ENCODE assay signal across 8 mouse cellular contexts in genomic region chr8:13158718-13159376, GRCm38 (mm10). TPM values are rescaled to one million over a fixed set of nuclear protein-coding genes. Genes with fewer than 3 reads are reported as not detected.
DNase-seq lines count a peak whose midpoint lies in the region; ATAC-seq and TF ChIP-seq lines count a peak whose summit lies in the region.

Lamp1 (plus strand) TSS chr8:13159161.

- WGBS in forebrain, embryonic 12.5 days, result 1% methylated on average over 32 of the region's 50 CpGs
- WGBS in heart, postnatal 0 days, result 3% methylated on average over 25 of the region's 50 CpGs
- WGBS in liver, embryonic 16.5 days (ENCODE audit: insufficient replicate concordance), result 1% methylated on average over 41 of the region's 50 CpGs
- under 1% methylated on average over 50 of the region's 50 CpGs for WGBS in neural tube, embryonic 13.5 days

- no peak for TF ChIP-seq CTCF in E14TG2a.4 (conservative IDR thresholded peaks at IDR 0.05; ENCODE audit: low read length)
- TF ChIP-seq CTCF in heart, postnatal 0 days (IDR thresholded peaks at IDR 0.05; ENCODE audit: low read depth), result no peak
- TF ChIP-seq CTCF in testis, adult 2 months (IDR thresholded peaks at IDR 0.05; ENCODE audit: control insufficient read depth, insufficient read depth, insufficient replicate concordance, low read depth, low read length), result no peak

- ATAC-seq in forebrain, embryonic 12.5 days (ENCODE audit: low FRiP score), result peak; percentile 99
- peak; percentile 96 for ATAC-seq in heart, postnatal 0 days (ENCODE audit: insufficient read depth, low read depth)
- ATAC-seq in liver, embryonic 16.5 days (ENCODE audit: low read depth), result peak; percentile 86
- peak; percentile 96 for ATAC-seq in neural tube, embryonic 13.5 days (ENCODE audit: low read depth)

- TF ChIP-seq EP300 in heart, postnatal 0 days (IDR thresholded peaks at IDR 0.05; ENCODE audit: low read depth), result peak; percentile 99

- no peaks in the 10 kb centered on the region for H3K9me3 ChIP-seq in E14TG2a.4 (ENCODE audit: low read length)
- no peaks in the 10 kb centered on the region for H3K9me3 ChIP-seq in forebrain, embryonic 12.5 days
- H3K9me3 ChIP-seq in heart, postnatal 0 days (replicated peaks; ENCODE audit: control insufficient read depth, low read length), result no peaks in the 10 kb centered on the region
- H3K9me3 ChIP-seq in liver, embryonic 16.5 days (replicated peaks; ENCODE audit: control insufficient read depth, low read length), result no peaks in the 10 kb centered on the region
- no peaks in the 10 kb centered on the region for H3K9me3 ChIP-seq in neural tube, embryonic 13.5 days

- peak within 1 kb of the TSS; percentile 98 for H3K4me3 ChIP-seq in E14TG2a.4 (replicated peaks; ENCODE audit: low read length)
- peak within 1 kb of the TSS; percentile 93 for H3K4me3 ChIP-seq in forebrain, embryonic 12.5 days (replicated peaks)
- peak within 1 kb of the TSS; percentile 99 for H3K4me3 ChIP-seq in heart, postnatal 0 days (ENCODE audit: low read depth, low read length)
- H3K4me3 ChIP-seq in liver, embryonic 16.5 days (ENCODE audit: low read depth, low read length), result peak within 1 kb of the TSS; percentile 92
- peak within 1 kb of the TSS; percentile 100 for H3K4me3 ChIP-seq in neural tube, embryonic 13.5 days
- H3K4me3 ChIP-seq in testis, adult 2 months (ENCODE audit: control insufficient read depth, low read depth, low read length), result peak within 1 kb of the TSS; percentile 99

- H3K27ac ChIP-seq in forebrain, embryonic 12.5 days, result peak within 1 kb of the TSS; percentile 65
- peak within 1 kb of the TSS; percentile 90 for H3K27ac ChIP-seq in heart, postnatal 0 days (ENCODE audit: low read depth)
- peak within 1 kb of the TSS; percentile 88 for H3K27ac ChIP-seq in liver, embryonic 16.5 days (ENCODE audit: low read length)
- peak within 1 kb of the TSS; percentile 76 for H3K27ac ChIP-seq in neural tube, embryonic 13.5 days (replicated peaks)
- peak within 1 kb of the TSS; percentile 93 for H3K27ac ChIP-seq in testis, adult 2 months (ENCODE audit: control insufficient read depth, insufficient read depth, low read depth, low read length)

- peak within 1 kb of the TSS; percentile 96 for H3K9ac ChIP-seq in forebrain, embryonic 12.5 days
- peak within 1 kb of the TSS; percentile 100 for H3K9ac ChIP-seq in heart, postnatal 0 days (replicated peaks; ENCODE audit: low read depth, low read length)
- H3K9ac ChIP-seq in liver, embryonic 16.5 days (ENCODE audit: low read depth, low read length), result peak within 1 kb of the TSS; percentile 97
- H3K9ac ChIP-seq in neural tube, embryonic 13.5 days, result peak within 1 kb of the TSS; percentile 99

- H3K36me3 ChIP-seq in E14TG2a.4 (ENCODE audit: insufficient read depth, low read length), result peaks cover 29% of the 10 kb centered on the region
- no peaks in the 10 kb centered on the region for H3K36me3 ChIP-seq in forebrain, embryonic 12.5 days (replicated peaks)
- peaks cover 6% of the 10 kb centered on the region for H3K36me3 ChIP-seq in heart, postnatal 0 days (replicated peaks; ENCODE audit: control insufficient read depth, insufficient read depth, low read length)
- H3K36me3 ChIP-seq in liver, embryonic 16.5 days (ENCODE audit: control insufficient read depth, insufficient read depth), result no peaks in the 10 kb centered on the region
- H3K36me3 ChIP-seq in neural tube, embryonic 13.5 days, result peaks cover 4% of the 10 kb centered on the region; the same call in 1 of the 2 replicates
- no peaks in the 10 kb centered on the region for H3K36me3 ChIP-seq in testis, adult 2 months (ENCODE audit: control insufficient read depth, insufficient read depth, low read length)

- DNase-seq in c-Kit-positive CD71-positive TER-119-positive erythroid progenitor cells, embryonic 14.5 days (ENCODE audit: low spot score), result peak; percentile 95
- peak; percentile 96 for DNase-seq in heart, postnatal 0 days (ENCODE audit: low spot score)
- peak; percentile 100 for DNase-seq in kidney, postnatal 4 days

- H3K27me3 ChIP-seq in E14TG2a.4 (ENCODE audit: insufficient read depth, low read length), result no peaks in the 10 kb centered on the region
- no peaks in the 10 kb centered on the region for H3K27me3 ChIP-seq in forebrain, embryonic 12.5 days
- H3K27me3 ChIP-seq in heart, postnatal 0 days (ENCODE audit: control insufficient read depth, insufficient read depth, low read length), result no peaks in the 10 kb centered on the region
- no peaks in the 10 kb centered on the region for H3K27me3 ChIP-seq in liver, embryonic 16.5 days (ENCODE audit: control insufficient read depth, insufficient read depth, low read depth, low read length)
- no peaks in the 10 kb centered on the region for H3K27me3 ChIP-seq in neural tube, embryonic 13.5 days
- no peaks in the 10 kb centered on the region for H3K27me3 ChIP-seq in testis, adult 2 months (ENCODE audit: control insufficient read depth, insufficient read depth, low read length)

- peaks cover 46% of the 10 kb centered on the region for H3K4me1 ChIP-seq in E14TG2a.4 (replicated peaks; ENCODE audit: low read depth, low read length)
- peaks cover 12% of the 10 kb centered on the region for H3K4me1 ChIP-seq in forebrain, embryonic 12.5 days
- H3K4me1 ChIP-seq in heart, postnatal 0 days (ENCODE audit: control insufficient read depth, insufficient read depth), result peaks cover 21% of the 10 kb centered on the region
- peaks cover 41% of the 10 kb centered on the region for H3K4me1 ChIP-seq in liver, embryonic 16.5 days (ENCODE audit: control insufficient read depth, low read depth, low read length)
- H3K4me1 ChIP-seq in neural tube, embryonic 13.5 days (replicated peaks), result peaks cover 36% of the 10 kb centered on the region
- peaks cover 13% of the 10 kb centered on the region for H3K4me1 ChIP-seq in testis, adult 2 months (ENCODE audit: control insufficient read depth, insufficient read depth, low read length)

- peak; percentile 68 for TF ChIP-seq POLR2A in testis, adult 2 months (IDR thresholded peaks at IDR 0.05; ENCODE audit: control insufficient read depth, low read depth, low read length)

- H3K4me2 ChIP-seq in forebrain, embryonic 12.5 days, result peak within 1 kb of the TSS; percentile 76
- H3K4me2 ChIP-seq in heart, postnatal 0 days (ENCODE audit: low read depth, low read length), result peak within 1 kb of the TSS; percentile 93
- peak within 1 kb of the TSS; percentile 85 for H3K4me2 ChIP-seq in liver, embryonic 16.5 days (ENCODE audit: low read depth, low read length)
- peak within 1 kb of the TSS; percentile 95 for H3K4me2 ChIP-seq in neural tube, embryonic 13.5 days

RNA-seq across cellular contexts. Expression of gene Lamp1, which starts in this region (rescaled TPM):
- polyA plus RNA-seq in forebrain, embryonic 12.5 days (2016; fragmentation: Nextera tagmentation; extraction: Ambion mirVana), result 207 and 213 TPM in 2 replicates
- total RNA-seq in heart, postnatal 0 days (2014; rRNA removed; ENCODE audit: low replicate concordance), result 317 and 327 TPM in 2 replicates
- 266 and 267 TPM in 2 replicates for polyA plus RNA-seq in heart, postnatal 0 days (2015; fragmentation: Nextera tagmentation; extraction: Ambion mirVana)
- 181 and 197 TPM in 2 replicates for polyA plus RNA-seq in liver, embryonic 16.5 days (2015; fragmentation: Nextera tagmentation; extraction: Ambion mirVana)
- polyA plus RNA-seq in neural tube, embryonic 13.5 days (2015; fragmentation: Nextera tagmentation; extraction: Ambion mirVana), result 281 and 292 TPM in 2 replicates
- 583 and 634 TPM in 2 replicates for polyA plus RNA-seq in testis, adult 2 months (2012; rRNA removed)

Comparison
In these comparisons a context has a peak if more than half of its experiments do, and no peak if none do; other contexts are left out.
1. Peak in every context shown above with its lines: DNase-seq, ATAC-seq, H3K4me3 ChIP-seq and H3K27ac ChIP-seq.